Mouse (Mus musculus): ENCODE measurements around the gene Ccdc194. TPM values are rescaled to one million over a fixed set of nuclear protein-coding genes. Genes with fewer than 3 reads are reported as not detected.

The Ccdc194 gene
- polyA plus RNA-seq, 1 experiment from 2014 or later, result 0.40 TPM

DNA sequence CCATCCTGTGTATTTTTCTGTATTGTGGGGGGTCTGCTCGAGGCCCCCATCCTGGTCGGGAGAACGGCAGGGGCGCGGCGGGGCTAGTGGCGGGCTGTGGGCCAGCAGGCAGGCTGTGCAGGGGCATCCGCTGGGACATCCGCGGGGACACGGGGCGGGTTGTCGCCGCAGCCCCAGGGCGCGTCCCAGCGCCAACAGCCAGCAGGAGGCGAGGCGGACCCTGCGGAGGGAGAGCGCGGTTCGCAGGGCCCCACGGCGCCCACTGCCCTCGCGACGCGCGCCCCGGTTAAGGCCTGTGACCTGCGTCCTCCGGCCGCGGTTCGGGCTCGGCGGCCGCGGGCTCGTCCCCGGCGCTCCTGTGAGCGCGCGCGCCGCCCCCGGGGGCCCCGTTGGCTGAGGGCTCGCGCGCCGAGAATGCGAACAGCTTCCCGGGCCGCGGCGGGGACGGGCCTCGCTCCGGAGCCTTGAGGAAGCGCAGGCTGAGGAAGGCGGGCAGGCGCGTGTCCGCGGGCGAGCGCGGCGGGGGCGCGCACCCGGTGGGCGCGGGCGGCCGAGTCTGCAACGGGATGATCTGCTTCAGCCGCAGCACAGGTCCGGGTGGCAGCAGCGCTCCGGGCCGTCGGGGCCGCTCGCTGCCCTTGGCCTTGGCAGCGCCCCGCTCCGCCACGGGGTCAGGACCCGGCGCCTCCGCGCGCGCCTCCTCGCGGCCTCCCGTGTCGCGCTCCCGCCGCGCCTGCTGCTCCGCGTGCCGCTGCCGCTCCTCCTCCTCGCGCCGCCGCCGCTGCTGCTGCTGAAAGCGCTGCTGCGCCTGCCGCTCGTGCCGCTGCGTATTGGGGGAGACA is 49.2 kb downstream of the Ccdc194 start:
- peak overlapping the region; percentile 85 for H3K4me2 ChIP-seq
- H3K27ac ChIP-seq (ENCODE audit: low read depth, low read length), result peak overlapping the region; percentile 68
- no peaks in the 10 kb centered on the region for H3K9me3 ChIP-seq (ENCODE audit: control insufficient read depth, low read length)
- DNase-seq (ENCODE audit: low spot score, missing footprints) (peak; percentile 97), ATAC-seq (ENCODE audit: low FRiP score) (peak; percentile 75)
- peak overlapping the region; percentile 58 for H3K4me3 ChIP-seq (ENCODE audit: low read depth, low read length)
- under 1% methylated on average over 83 of the region's 121 CpGs for WGBS
- peak overlapping the region; percentile 73 for H3K9ac ChIP-seq (ENCODE audit: low read length)
- peaks cover 7% of the 10 kb centered on the region for H3K27me3 ChIP-seq (ENCODE audit: control insufficient read depth, insufficient read depth, low read length)
- H3K36me3 ChIP-seq (ENCODE audit: control insufficient read depth, insufficient read depth, low read length), result peaks cover 24% of the 10 kb centered on the region
- peaks cover 14% of the 10 kb centered on the region for H3K4me1 ChIP-seq (ENCODE audit: control insufficient read depth, insufficient read depth, low read length)

DNA sequence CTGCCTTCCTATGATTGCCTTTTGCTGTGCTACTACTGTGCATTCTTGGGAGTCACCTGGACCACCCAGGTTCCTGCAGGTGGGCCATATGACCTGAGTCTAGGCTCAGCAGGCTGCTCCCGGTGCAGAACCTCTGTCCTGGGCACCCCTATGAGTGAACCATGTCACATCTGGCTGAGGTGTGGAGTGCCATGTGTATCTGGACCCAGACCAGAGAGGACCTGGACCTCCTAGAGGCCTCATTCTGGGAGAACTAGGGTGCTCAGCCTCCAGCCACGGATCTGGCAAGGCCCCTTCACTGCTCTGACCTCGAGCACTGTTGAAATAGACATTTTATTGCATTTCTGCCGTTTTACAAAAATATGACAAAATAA is 49.8 kb downstream of the Ccdc194 start:
- peaks cover 7% of the 10 kb centered on the region for H3K27me3 ChIP-seq (ENCODE audit: control insufficient read depth, insufficient read depth, low read length)
- H3K4me3 ChIP-seq (ENCODE audit: low read depth, low read length), result peak overlapping the region; percentile 58
- peaks cover 19% of the 10 kb centered on the region for H3K36me3 ChIP-seq (ENCODE audit: control insufficient read depth, insufficient read depth, low read length)
- ATAC-seq (ENCODE audit: low FRiP score) (peak; percentile 25; the same call in 1 of the 2 replicates), DNase-seq (ENCODE audit: low spot score, missing footprints) (no peak)
- 28% methylated on average over 4 of the region's 4 CpGs for WGBS
- H3K9ac ChIP-seq (ENCODE audit: low read length), result peak overlapping the region; percentile 73
- H3K27ac ChIP-seq (ENCODE audit: low read depth, low read length), result peak overlapping the region; percentile 68
- H3K4me1 ChIP-seq (ENCODE audit: control insufficient read depth, insufficient read depth, low read length), result peaks cover 14% of the 10 kb centered on the region
- H3K9me3 ChIP-seq (ENCODE audit: control insufficient read depth, low read length), result no peaks in the 10 kb centered on the region
- H3K4me2 ChIP-seq, result peak overlapping the region; percentile 85

DNA sequence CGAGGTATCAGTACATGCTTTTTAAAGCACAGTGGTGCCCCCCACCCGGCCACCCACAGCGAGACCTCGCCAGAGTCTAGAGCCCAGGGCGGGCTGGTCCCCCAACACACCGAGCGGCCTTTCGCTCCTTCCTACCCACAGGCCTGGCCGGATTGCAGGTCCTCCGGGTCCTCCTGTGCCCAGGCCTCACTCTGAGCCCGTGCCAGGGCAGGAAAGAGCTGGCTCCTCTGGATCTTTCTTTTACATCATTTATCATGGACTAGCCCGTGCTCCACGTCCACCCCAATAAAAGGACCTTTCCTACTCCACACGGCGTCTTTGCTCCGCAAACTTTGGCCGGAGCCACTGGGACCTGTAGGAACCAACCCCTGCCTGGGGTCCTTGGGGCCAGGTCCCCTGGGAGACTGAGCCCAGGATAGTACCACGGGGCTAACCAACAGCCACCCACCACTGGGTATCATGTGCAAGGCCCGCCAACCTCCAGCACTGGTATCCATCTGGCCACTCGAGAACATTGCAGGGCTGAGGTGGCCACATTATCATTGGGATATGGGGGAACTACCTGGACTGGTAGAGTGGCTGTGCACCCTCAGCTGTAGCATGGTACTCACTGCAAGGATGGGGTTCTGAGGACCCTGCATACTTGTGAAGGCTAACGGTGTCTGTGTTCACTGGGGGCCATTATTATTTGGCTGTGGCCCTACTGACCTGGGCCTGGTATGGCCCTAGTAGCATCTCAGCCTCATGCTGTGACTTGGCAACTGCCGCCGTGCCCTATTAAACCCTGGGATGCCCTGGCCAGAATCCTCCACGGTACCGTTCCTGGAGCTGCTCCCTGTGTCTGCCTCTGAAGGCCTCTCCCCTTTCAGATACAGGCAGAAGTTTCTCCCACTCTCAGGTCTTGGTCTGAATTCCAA is 50.5 kb downstream of the Ccdc194 start:
- Histone ChIP-seq H3K9ac (ENCODE audit: low read length) (peak overlapping the region; percentile 73; the same call in 1 of the 2 replicates), H3K27me3 (ENCODE audit: control insufficient read depth, insufficient read depth, low read length) (peaks cover 7% of the 10 kb centered on the region), H3K9me3 (ENCODE audit: control insufficient read depth, low read length) (no peaks in the 10 kb centered on the region), H3K36me3 (ENCODE audit: control insufficient read depth, insufficient read depth, low read length) (peaks cover 16% of the 10 kb centered on the region), H3K27ac (ENCODE audit: low read depth, low read length) (no peak overlapping the region), H3K4me2 (peak overlapping the region; percentile 85; the same call in 1 of the 2 replicates), H3K4me3 (ENCODE audit: low read depth, low read length) (no peak overlapping the region), H3K4me1 (ENCODE audit: control insufficient read depth, insufficient read depth, low read length) (peaks cover 17% of the 10 kb centered on the region)
- no peak for ATAC-seq (ENCODE audit: low FRiP score)
- WGBS, result 91% methylated on average over 25 of the region's 25 CpGs
- DNase-seq (ENCODE audit: low spot score, missing footprints), result no peak

GRCm38 (mm10) chr8:71474344-71474743 is 51.2 kb downstream of the Ccdc194 start:
- ATAC-seq (ENCODE audit: low FRiP score) (no peak), DNase-seq (ENCODE audit: low spot score, missing footprints) (no peak)
- 95% methylated on average over 18 of the region's 18 CpGs for WGBS
- Histone ChIP-seq H3K27ac (ENCODE audit: low read depth, low read length) (no peak overlapping the region), H3K4me3 (ENCODE audit: low read depth, low read length) (no peak overlapping the region), H3K36me3 (ENCODE audit: control insufficient read depth, insufficient read depth, low read length) (peaks cover 16% of the 10 kb centered on the region), H3K27me3 (ENCODE audit: control insufficient read depth, insufficient read depth, low read length) (peaks cover 7% of the 10 kb centered on the region), H3K4me1 (ENCODE audit: control insufficient read depth, insufficient read depth, low read length) (peaks cover 23% of the 10 kb centered on the region), H3K4me2 (no peak overlapping the region), H3K9ac (ENCODE audit: low read length) (no peak overlapping the region), H3K9me3 (ENCODE audit: control insufficient read depth, low read length) (no peaks in the 10 kb centered on the region)

DNA sequence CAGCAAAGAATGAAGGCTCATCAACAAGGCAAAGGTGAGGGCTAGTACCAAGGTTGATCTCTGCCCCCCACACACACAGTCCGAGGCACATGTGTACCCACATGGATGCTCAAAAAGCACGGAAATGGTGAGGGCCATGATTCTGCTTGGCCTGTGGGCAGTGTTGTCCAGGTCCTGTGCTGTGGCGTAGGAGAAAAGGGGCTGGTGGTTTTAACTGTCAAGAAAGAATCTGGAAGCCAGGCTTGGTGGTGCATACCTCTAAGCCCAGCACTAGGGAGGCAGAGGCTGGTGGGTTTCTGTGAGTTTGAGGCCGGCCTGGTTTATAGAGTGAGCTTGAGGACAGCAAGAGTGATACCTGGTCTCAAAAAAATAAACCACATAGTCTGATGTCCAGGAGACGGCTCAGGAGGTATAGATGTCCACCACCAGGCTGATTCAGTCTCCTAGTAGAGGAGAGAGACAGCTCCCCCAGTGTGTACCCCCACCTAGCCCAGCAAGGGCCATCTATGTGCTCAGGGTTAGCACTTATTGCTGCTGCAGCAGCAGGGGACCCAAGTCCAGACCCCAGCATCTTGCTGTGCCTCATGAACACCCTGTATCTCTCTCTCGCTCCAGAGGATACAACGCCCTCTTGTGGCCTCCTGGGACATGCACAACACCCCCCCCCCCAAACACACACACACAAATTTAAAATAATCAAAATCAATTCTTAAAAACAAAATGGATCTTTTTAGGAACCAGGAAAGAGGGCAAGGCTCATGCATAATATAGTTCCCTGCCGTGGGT is 52.7 kb downstream of the Ccdc194 start:
- H3K27me3 ChIP-seq (ENCODE audit: control insufficient read depth, insufficient read depth, low read length), result no peaks in the 10 kb centered on the region
- no peak overlapping the region for H3K27ac ChIP-seq (ENCODE audit: low read depth, low read length)
- DNase-seq (ENCODE audit: low spot score, missing footprints) (peak; percentile 72), ATAC-seq (ENCODE audit: low FRiP score) (no peak)
- peaks cover 12% of the 10 kb centered on the region; the same call in 1 of the 2 replicates for H3K36me3 ChIP-seq (ENCODE audit: control insufficient read depth, insufficient read depth, low read length)
- H3K9me3 ChIP-seq (ENCODE audit: control insufficient read depth, low read length), result no peaks in the 10 kb centered on the region
- 77% methylated on average over 8 of the region's 8 CpGs for WGBS
- no peak overlapping the region for H3K9ac ChIP-seq (ENCODE audit: low read length)
- H3K4me1 ChIP-seq (ENCODE audit: control insufficient read depth, insufficient read depth, low read length), result peaks cover 23% of the 10 kb centered on the region
- no peak overlapping the region for H3K4me2 ChIP-seq
- no peak overlapping the region for H3K4me3 ChIP-seq (ENCODE audit: low read depth, low read length)

GRCm38 (mm10) chr8:71471861-71472260 is 53.6 kb downstream of the Ccdc194 start:
- Histone ChIP-seq H3K9ac (ENCODE audit: low read length) (no peak overlapping the region), H3K27me3 (ENCODE audit: control insufficient read depth, insufficient read depth, low read length) (no peaks in the 10 kb centered on the region), H3K9me3 (ENCODE audit: control insufficient read depth, low read length) (no peaks in the 10 kb centered on the region), H3K36me3 (ENCODE audit: control insufficient read depth, insufficient read depth, low read length) (peaks cover 12% of the 10 kb centered on the region; the same call in 1 of the 2 replicates), H3K4me3 (ENCODE audit: low read depth, low read length) (no peak overlapping the region), H3K4me1 (ENCODE audit: control insufficient read depth, insufficient read depth, low read length) (peaks cover 17% of the 10 kb centered on the region), H3K27ac (ENCODE audit: low read depth, low read length) (no peak overlapping the region), H3K4me2 (no peak overlapping the region)
- no peak for ATAC-seq (ENCODE audit: low FRiP score)
- 95% methylated on average over 17 of the region's 17 CpGs for WGBS
- peak; percentile 45 for DNase-seq (ENCODE audit: low spot score, missing footprints)

DNA sequence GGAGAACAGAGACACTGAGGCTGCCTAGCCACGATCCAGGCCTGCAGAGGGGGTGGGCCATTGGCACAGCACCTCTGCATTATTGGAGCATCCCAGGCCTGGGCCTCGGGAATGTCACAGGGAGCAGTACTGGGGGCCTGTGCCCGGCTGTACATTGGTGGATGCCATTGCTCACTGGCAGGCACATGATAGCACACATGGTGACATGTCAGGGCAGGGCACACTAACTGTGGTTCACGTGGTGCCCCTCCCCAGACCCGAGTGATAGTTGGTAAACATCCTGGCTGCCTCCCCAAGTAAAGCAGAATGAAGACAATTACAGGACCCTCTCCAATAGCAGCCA is 54.6 kb downstream of the Ccdc194 start:
- H3K4me3 ChIP-seq (ENCODE audit: low read depth, low read length), result no peak overlapping the region
- 81% methylated on average over 5 of the region's 5 CpGs for WGBS
- no peak overlapping the region for H3K4me2 ChIP-seq

GRCm38 (mm10) chr8:71470146-71470912 is 55.2 kb downstream of the Ccdc194 start:
- WGBS, result 90% methylated on average over 3 of the region's 3 CpGs
- H3K9ac ChIP-seq (ENCODE audit: low read length), result peak overlapping the region; percentile 69

More for the DNA sequence above, 54.6 kb downstream of the Ccdc194 start:
- H3K9ac ChIP-seq (ENCODE audit: low read length), result no peak overlapping the region
- peaks cover 12% of the 10 kb centered on the region for H3K4me1 ChIP-seq (ENCODE audit: control insufficient read depth, insufficient read depth, low read length)
- no peaks in the 10 kb centered on the region for H3K27me3 ChIP-seq (ENCODE audit: control insufficient read depth, insufficient read depth, low read length)
- H3K27ac ChIP-seq (ENCODE audit: low read depth, low read length), result no peak overlapping the region
- no peaks in the 10 kb centered on the region for H3K9me3 ChIP-seq (ENCODE audit: control insufficient read depth, low read length)
- DNase-seq (ENCODE audit: low spot score, missing footprints) (no peak), ATAC-seq (ENCODE audit: low FRiP score) (no peak)
- H3K36me3 ChIP-seq (ENCODE audit: control insufficient read depth, insufficient read depth, low read length), result peaks cover 12% of the 10 kb centered on the region; the same call in 1 of the 2 replicates

More at GRCm38 (mm10) chr8:71470146-71470912, 55.2 kb downstream of the Ccdc194 start:
- H3K27me3 ChIP-seq (ENCODE audit: control insufficient read depth, insufficient read depth, low read length), result no peaks in the 10 kb centered on the region
- no peaks in the 10 kb centered on the region for H3K9me3 ChIP-seq (ENCODE audit: control insufficient read depth, low read length)
- H3K4me2 ChIP-seq, result peak overlapping the region; percentile 90
- H3K27ac ChIP-seq (ENCODE audit: low read depth, low read length), result no peak overlapping the region
- H3K4me1 ChIP-seq (ENCODE audit: control insufficient read depth, insufficient read depth, low read length), result peaks cover 15% of the 10 kb centered on the region
- peaks cover 12% of the 10 kb centered on the region; the same call in 1 of the 2 replicates for H3K36me3 ChIP-seq (ENCODE audit: control insufficient read depth, insufficient read depth, low read length)
- DNase-seq (ENCODE audit: low spot score, missing footprints) (peak; percentile 82), ATAC-seq (ENCODE audit: low FRiP score) (no peak)
- peak overlapping the region; percentile 80 for H3K4me3 ChIP-seq (ENCODE audit: low read depth, low read length)
